Mouse (Mus musculus): ENCODE data around the gene Afdn. TPM values are rescaled to one million over a fixed set of nuclear protein-coding genes. Genes with fewer than 3 reads are reported as not detected.

The Afdn gene
- 131 and 132 TPM in 2 replicates for polyA plus RNA-seq (2015; fragmentation: Nextera tagmentation; extraction: Ambion mirVana)

GRCm38 (mm10) chr17:13759853-13760627 is at the start of gene Afdn:
TSS of gene Afdn (plus strand) at chr17:13760539.
- WGBS: under 1% methylated on average over 84 of the region's 108 CpGs
- Histone ChIP-seq H3K27ac (replicated peaks) (peak within 1 kb of the TSS; percentile 98), H3K4me1 (replicated peaks) (peaks cover 41% of the 10 kb centered on the region), H3K9me3 (no peaks in the 10 kb centered on the region), H3K27me3 (no peaks in the 10 kb centered on the region), H3K36me3 (no peaks in the 10 kb centered on the region), H3K4me2 (peak within 1 kb of the TSS; percentile 77), H3K4me3 (peak within 1 kb of the TSS; percentile 99), H3K9ac (peak within 1 kb of the TSS; percentile 91)
- peak; percentile 92 for ATAC-seq (ENCODE audit: low FRiP score, low read depth)

- no peak overlapping the region for H3K27ac ChIP-seq (replicated peaks)
- ATAC-seq (ENCODE audit: low FRiP score, low read depth): no peak
- H3K4me1 ChIP-seq (replicated peaks): no peaks in the 10 kb centered on the region
- H3K4me3 ChIP-seq: no peak overlapping the region
- H3K9ac ChIP-seq: no peak overlapping the region
- no peaks in the 10 kb centered on the region for H3K36me3 ChIP-seq
- WGBS: 86% methylated on average over 5 of the region's 5 CpGs
- no peaks in the 10 kb centered on the region for H3K9me3 ChIP-seq
- no peak overlapping the region for H3K4me2 ChIP-seq
- H3K27me3 ChIP-seq: no peaks in the 10 kb centered on the region
Measured at GRCm38 (mm10) chr17:13711173-13711572, 49.2 kb upstream of the Afdn start.

- no peak for ATAC-seq (ENCODE audit: low FRiP score, low read depth)
- Histone ChIP-seq H3K4me2 (no peak overlapping the region), H3K4me3 (no peak overlapping the region), H3K9me3 (no peaks in the 10 kb centered on the region), H3K36me3 (no peaks in the 10 kb centered on the region), H3K27ac (replicated peaks) (no peak overlapping the region), H3K4me1 (replicated peaks) (no peaks in the 10 kb centered on the region), H3K27me3 (no peaks in the 10 kb centered on the region), H3K9ac (no peak overlapping the region)
- 76% methylated on average over 6 of the region's 6 CpGs for WGBS
Measured at GRCm38 (mm10) chr17:13712116-13712515, 48.2 kb upstream of the Afdn start.

DNA sequence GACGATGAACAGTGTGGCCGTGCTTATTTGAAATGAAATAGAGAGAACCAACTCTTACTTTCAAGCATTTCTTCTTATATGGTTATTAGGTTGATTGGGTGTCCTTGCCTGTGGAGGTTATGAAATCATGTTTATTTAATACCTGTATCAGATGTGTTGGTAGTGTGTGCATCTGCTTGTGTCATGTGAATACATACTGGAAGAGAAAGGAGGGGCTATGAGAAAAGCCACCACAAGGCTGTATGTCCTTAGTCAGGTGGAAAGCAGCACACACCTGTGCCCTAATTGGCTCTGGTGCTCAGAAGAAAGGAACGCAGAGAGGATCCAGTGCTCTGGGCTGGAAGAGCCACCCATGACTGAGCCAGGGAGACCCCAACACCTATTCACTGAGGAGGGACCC is 47.8 kb upstream of the Afdn start:
- no peak for ATAC-seq (ENCODE audit: low FRiP score, low read depth)
- no peak overlapping the region for H3K27ac ChIP-seq (replicated peaks)
- WGBS: 88% methylated on average over 3 of the region's 3 CpGs
- H3K4me1 ChIP-seq (replicated peaks): no peaks in the 10 kb centered on the region
- H3K4me2 ChIP-seq: no peak overlapping the region
- no peaks in the 10 kb centered on the region for H3K27me3 ChIP-seq
- no peak overlapping the region for H3K9ac ChIP-seq
- no peak overlapping the region for H3K4me3 ChIP-seq
- no peaks in the 10 kb centered on the region for H3K36me3 ChIP-seq
- no peaks in the 10 kb centered on the region for H3K9me3 ChIP-seq

DNA sequence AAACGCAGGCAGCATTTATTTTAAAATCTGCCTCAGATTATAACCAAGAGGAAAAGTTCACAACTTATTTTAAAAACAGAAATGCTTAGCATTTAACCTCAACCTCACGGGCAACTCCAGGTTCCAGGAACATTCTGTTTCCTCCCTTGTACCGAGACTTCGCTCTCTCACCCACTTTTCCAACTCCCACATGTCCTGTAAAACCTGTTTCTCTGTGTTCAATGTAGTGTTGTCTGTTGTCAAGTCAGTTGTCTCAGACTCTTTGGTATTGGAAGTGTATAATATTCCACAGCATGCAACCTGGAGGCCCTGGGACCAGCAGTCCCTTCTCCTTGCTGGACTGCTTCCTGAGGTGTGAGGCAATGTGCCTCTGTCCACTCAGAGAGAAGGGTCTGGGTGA is 46.2 kb upstream of the Afdn start:
- Histone ChIP-seq H3K4me1 (replicated peaks) (no peaks in the 10 kb centered on the region), H3K27ac (replicated peaks) (no peak overlapping the region), H3K4me2 (no peak overlapping the region), H3K4me3 (no peak overlapping the region), H3K36me3 (no peaks in the 10 kb centered on the region), H3K9me3 (no peaks in the 10 kb centered on the region), H3K27me3 (no peaks in the 10 kb centered on the region), H3K9ac (no peak overlapping the region)
- 98% methylated on average over 4 of the region's 4 CpGs for WGBS
- no peak for ATAC-seq (ENCODE audit: low FRiP score, low read depth)

- 78% methylated on average over 4 of the region's 4 CpGs for WGBS
- H3K9me3 ChIP-seq: no peaks in the 10 kb centered on the region
Measured at GRCm38 (mm10) chr17:13714654-13715053, 45.7 kb upstream of the Afdn start.

GRCm38 (mm10) chr17:13715511-13715910 is 44.8 kb upstream of the Afdn start:
- no peak for ATAC-seq (ENCODE audit: low FRiP score, low read depth)
- H3K9me3 ChIP-seq: no peaks in the 10 kb centered on the region
- no peak overlapping the region for H3K4me2 ChIP-seq
- H3K9ac ChIP-seq: no peak overlapping the region
- H3K27ac ChIP-seq (replicated peaks): no peak overlapping the region
- H3K4me3 ChIP-seq: no peak overlapping the region
- WGBS: 83% methylated on average over 9 of the region's 9 CpGs
- no peaks in the 10 kb centered on the region for H3K27me3 ChIP-seq
- no peaks in the 10 kb centered on the region for H3K4me1 ChIP-seq (replicated peaks)
- H3K36me3 ChIP-seq: no peaks in the 10 kb centered on the region

More at GRCm38 (mm10) chr17:13714654-13715053, 45.7 kb upstream of the Afdn start:
- Histone ChIP-seq H3K4me2 (no peak overlapping the region), H3K27me3 (no peaks in the 10 kb centered on the region), H3K9ac (no peak overlapping the region), H3K4me1 (replicated peaks) (no peaks in the 10 kb centered on the region), H3K27ac (replicated peaks) (no peak overlapping the region), H3K36me3 (no peaks in the 10 kb centered on the region), H3K4me3 (no peak overlapping the region)
- no peak for ATAC-seq (ENCODE audit: low FRiP score, low read depth)

DNA sequence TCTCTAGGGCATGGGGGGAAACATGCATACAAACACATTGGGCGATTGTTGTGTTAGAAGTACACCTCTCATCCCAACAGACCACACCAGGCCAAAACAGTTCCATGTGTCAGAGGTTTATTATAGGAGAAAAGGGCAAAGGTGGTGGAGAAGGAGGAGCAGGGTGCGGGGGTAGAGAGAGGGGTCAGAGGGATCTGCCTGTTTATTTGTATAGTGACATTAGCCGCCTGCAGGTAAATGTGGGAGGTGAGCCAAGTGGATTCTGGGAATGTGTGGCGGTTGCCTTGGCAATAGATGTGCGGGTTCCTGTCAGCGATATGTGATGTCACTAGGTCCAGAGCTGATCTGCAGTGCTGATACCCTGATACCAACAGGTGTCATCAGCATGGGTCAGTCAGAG is 44.0 kb upstream of the Afdn start:
- Histone ChIP-seq H3K9ac (no peak overlapping the region), H3K27me3 (no peaks in the 10 kb centered on the region), H3K36me3 (no peaks in the 10 kb centered on the region), H3K4me3 (no peak overlapping the region), H3K9me3 (no peaks in the 10 kb centered on the region), H3K27ac (replicated peaks) (no peak overlapping the region), H3K4me1 (replicated peaks) (no peaks in the 10 kb centered on the region), H3K4me2 (no peak overlapping the region)
- ATAC-seq (ENCODE audit: low FRiP score, low read depth): no peak
- WGBS: 96% methylated on average over 6 of the region's 6 CpGs

DNA sequence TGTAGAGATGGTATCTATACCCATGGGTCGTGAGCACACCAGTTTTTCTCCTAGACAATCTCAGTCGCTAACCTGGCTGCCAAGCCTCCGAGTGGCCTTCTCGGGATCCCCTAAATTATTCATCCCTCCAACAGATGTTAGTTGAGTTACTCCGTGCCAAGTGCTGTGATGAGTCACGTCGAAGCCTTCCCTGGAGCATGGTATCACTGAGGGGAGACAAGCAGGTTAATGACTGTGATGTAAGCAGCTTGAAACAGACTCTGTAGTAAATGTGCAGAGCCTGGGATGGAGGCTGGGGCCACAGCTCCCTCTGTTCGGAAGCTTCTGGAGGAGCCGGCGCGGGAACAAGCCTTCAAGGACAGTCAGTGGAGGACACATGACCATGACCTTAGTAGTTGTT is 42.9 kb upstream of the Afdn start:
- H3K9ac ChIP-seq: no peak overlapping the region
- no peaks in the 10 kb centered on the region for H3K27me3 ChIP-seq
- no peak for ATAC-seq (ENCODE audit: low FRiP score, low read depth)
- no peaks in the 10 kb centered on the region for H3K36me3 ChIP-seq
- H3K4me2 ChIP-seq: no peak overlapping the region
- H3K27ac ChIP-seq (replicated peaks): no peak overlapping the region
- no peak overlapping the region for H3K4me3 ChIP-seq
- 87% methylated on average over 11 of the region's 11 CpGs for WGBS
- no peaks in the 10 kb centered on the region for H3K9me3 ChIP-seq
- H3K4me1 ChIP-seq (replicated peaks): no peaks in the 10 kb centered on the region

- no peak overlapping the region for H3K27ac ChIP-seq (replicated peaks)
- no peaks in the 10 kb centered on the region for H3K27me3 ChIP-seq
- WGBS: 90% methylated on average over 5 of the region's 5 CpGs
- no peaks in the 10 kb centered on the region for H3K36me3 ChIP-seq
- no peaks in the 10 kb centered on the region for H3K9me3 ChIP-seq
- ATAC-seq (ENCODE audit: low FRiP score, low read depth): no peak
- H3K4me2 ChIP-seq: no peak overlapping the region
- no peak overlapping the region for H3K4me3 ChIP-seq
- no peak overlapping the region for H3K9ac ChIP-seq
- H3K4me1 ChIP-seq (replicated peaks): peaks cover 4% of the 10 kb centered on the region; the same call in 1 of the 2 replicates
Measured at GRCm38 (mm10) chr17:13720187-13720586, 40.2 kb upstream of the Afdn start.

- H3K4me1 ChIP-seq (replicated peaks): peaks cover 5% of the 10 kb centered on the region; the same call in 1 of the 2 replicates
- no peaks in the 10 kb centered on the region for H3K36me3 ChIP-seq
- no peak overlapping the region for H3K4me2 ChIP-seq
- ATAC-seq (ENCODE audit: low FRiP score, low read depth): no peak
- no peak overlapping the region for H3K27ac ChIP-seq (replicated peaks)
- H3K4me3 ChIP-seq: no peak overlapping the region
- 88% methylated on average over 2 of the region's 2 CpGs for WGBS
- no peak overlapping the region for H3K9ac ChIP-seq
- no peaks in the 10 kb centered on the region for H3K27me3 ChIP-seq
- H3K9me3 ChIP-seq: no peaks in the 10 kb centered on the region
Measured at GRCm38 (mm10) chr17:13721372-13721771, 39.0 kb upstream of the Afdn start.

DNA sequence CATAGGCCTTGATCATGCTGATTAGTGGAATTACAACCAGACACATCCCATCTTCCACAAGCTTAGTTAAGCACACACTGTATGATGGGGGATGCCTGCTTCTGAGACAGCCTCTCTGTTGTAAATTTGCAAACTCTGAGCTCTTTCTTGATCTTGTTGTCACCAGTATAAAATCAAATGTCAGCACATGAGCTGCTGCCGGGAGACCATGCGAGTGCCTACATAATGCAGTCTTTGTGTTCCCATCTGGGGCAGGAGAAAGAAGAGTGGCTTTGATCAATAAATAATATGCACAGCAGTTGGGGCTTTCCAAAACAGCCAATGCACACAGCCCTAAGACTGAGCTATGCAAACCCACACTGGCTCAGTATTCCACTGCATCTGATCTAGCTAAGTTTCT is 37.9 kb upstream of the Afdn start:
- Histone ChIP-seq H3K36me3 (no peaks in the 10 kb centered on the region), H3K4me1 (replicated peaks) (peaks cover 5% of the 10 kb centered on the region; the same call in 1 of the 2 replicates), H3K9me3 (no peaks in the 10 kb centered on the region), H3K27ac (replicated peaks) (no peak overlapping the region), H3K4me3 (no peak overlapping the region), H3K9ac (no peak overlapping the region), H3K4me2 (no peak overlapping the region), H3K27me3 (no peaks in the 10 kb centered on the region)
- WGBS: 11% methylated on average over 2 of the region's 2 CpGs
- ATAC-seq (ENCODE audit: low FRiP score, low read depth): peak; percentile 40; the same call in 1 of the 2 replicates

Data from hindbrain, embryonic 15.5 days (tissue).